Mouse (Mus musculus): ENCODE measurements around the gene Sash1. TPM values are rescaled to one million over a fixed set of nuclear protein-coding genes. Genes with fewer than 3 reads are reported as not detected.

Sash1 gene
- polyA plus RNA-seq, 1 experiment from 2014 or later = 6.2 TPM

GRCm38 (mm10) chr10:8889341-8889740 lies 3.5 kb upstream of the Sash1 start:
- Histone ChIP-seq H3K9me3 (ENCODE audit: control insufficient read depth, low read length) (no peaks in the 10 kb centered on the region), H3K9ac (ENCODE audit: low read depth, low read length) (no peak overlapping the region), H3K4me1 (ENCODE audit: control insufficient read depth, insufficient read depth, low read length) (peaks cover 10% of the 10 kb centered on the region; the same call in 1 of the 2 replicates), H3K36me3 (ENCODE audit: control insufficient read depth, insufficient read depth, low read length) (no peaks in the 10 kb centered on the region), H3K27ac (replicated peaks; ENCODE audit: low read depth, low read length) (no peak overlapping the region), H3K27me3 (replicated peaks; ENCODE audit: control insufficient read depth, insufficient read depth, low read length) (no peaks in the 10 kb centered on the region), H3K4me3 (ENCODE audit: low read depth, low read length) (no peak overlapping the region), H3K4me2 (ENCODE audit: low read depth, low read length) (no peak overlapping the region)
- no peak for ATAC-seq (ENCODE audit: low read depth)
- WGBS = 57% methylated on average over 4 of the region's 4 CpGs
- DNase-seq (ENCODE audit: low spot score) = no peak

- no peak for DNase-seq (ENCODE audit: low spot score)
- Histone ChIP-seq H3K4me3 (ENCODE audit: low read depth, low read length) (peak overlapping the region; percentile 86), H3K4me1 (ENCODE audit: control insufficient read depth, insufficient read depth, low read length) (peaks cover 23% of the 10 kb centered on the region), H3K4me2 (ENCODE audit: low read depth, low read length) (peak overlapping the region; percentile 75), H3K27ac (replicated peaks; ENCODE audit: low read depth, low read length) (peak overlapping the region; percentile 94), H3K27me3 (replicated peaks; ENCODE audit: control insufficient read depth, insufficient read depth, low read length) (no peaks in the 10 kb centered on the region), H3K9me3 (ENCODE audit: control insufficient read depth, low read length) (no peaks in the 10 kb centered on the region), H3K36me3 (ENCODE audit: control insufficient read depth, insufficient read depth, low read length) (no peaks in the 10 kb centered on the region), H3K9ac (ENCODE audit: low read depth, low read length) (peak overlapping the region; percentile 88)
- peak; percentile 10 for ATAC-seq (ENCODE audit: low read depth)
- under 1% methylated on average over 14 of the region's 14 CpGs for WGBS
These were observed 621 bp upstream of the Sash1 start for GRCm38 (mm10) chr10:8886528-8886854.

GRCm38 (mm10) chr10:8885201-8885600 lies 669 bp downstream of the Sash1 start:
- no peak for DNase-seq (ENCODE audit: low spot score)

GRCm38 (mm10) chr10:8884565-8884964 lies 1.3 kb downstream of the Sash1 start:
- Histone ChIP-seq H3K27me3 (replicated peaks; ENCODE audit: control insufficient read depth, insufficient read depth, low read length) (no peaks in the 10 kb centered on the region), H3K4me1 (ENCODE audit: control insufficient read depth, insufficient read depth, low read length) (peaks cover 23% of the 10 kb centered on the region), H3K4me3 (ENCODE audit: low read depth, low read length) (peak overlapping the region; percentile 86), H3K9ac (ENCODE audit: low read depth, low read length) (no peak overlapping the region), H3K27ac (replicated peaks; ENCODE audit: low read depth, low read length) (no peak overlapping the region), H3K4me2 (ENCODE audit: low read depth, low read length) (peak overlapping the region; percentile 75), H3K36me3 (ENCODE audit: control insufficient read depth, insufficient read depth, low read length) (no peaks in the 10 kb centered on the region), H3K9me3 (ENCODE audit: control insufficient read depth, low read length) (no peaks in the 10 kb centered on the region)
- WGBS = 43% methylated on average over 5 of the region's 5 CpGs
- ATAC-seq (ENCODE audit: low read depth) (no peak), DNase-seq (ENCODE audit: low spot score) (no peak)

More at GRCm38 (mm10) chr10:8885201-8885600, 669 bp downstream of the Sash1 start:
- peaks cover 23% of the 10 kb centered on the region for H3K4me1 ChIP-seq (ENCODE audit: control insufficient read depth, insufficient read depth, low read length)
- peak overlapping the region; percentile 75 for H3K4me2 ChIP-seq (ENCODE audit: low read depth, low read length)
- H3K4me3 ChIP-seq (ENCODE audit: low read depth, low read length) = peak overlapping the region; percentile 86
- H3K36me3 ChIP-seq (ENCODE audit: control insufficient read depth, insufficient read depth, low read length) = no peaks in the 10 kb centered on the region
- no peaks in the 10 kb centered on the region for H3K9me3 ChIP-seq (ENCODE audit: control insufficient read depth, low read length)
- H3K9ac ChIP-seq (ENCODE audit: low read depth, low read length) = peak overlapping the region; percentile 88
- H3K27me3 ChIP-seq (replicated peaks; ENCODE audit: control insufficient read depth, insufficient read depth, low read length) = no peaks in the 10 kb centered on the region
- 2% methylated on average over 11 of the region's 11 CpGs for WGBS
- peak overlapping the region; percentile 94; the same call in 1 of the 2 replicates for H3K27ac ChIP-seq (replicated peaks; ENCODE audit: low read depth, low read length)
- ATAC-seq (ENCODE audit: low read depth) = no peak

DNA sequence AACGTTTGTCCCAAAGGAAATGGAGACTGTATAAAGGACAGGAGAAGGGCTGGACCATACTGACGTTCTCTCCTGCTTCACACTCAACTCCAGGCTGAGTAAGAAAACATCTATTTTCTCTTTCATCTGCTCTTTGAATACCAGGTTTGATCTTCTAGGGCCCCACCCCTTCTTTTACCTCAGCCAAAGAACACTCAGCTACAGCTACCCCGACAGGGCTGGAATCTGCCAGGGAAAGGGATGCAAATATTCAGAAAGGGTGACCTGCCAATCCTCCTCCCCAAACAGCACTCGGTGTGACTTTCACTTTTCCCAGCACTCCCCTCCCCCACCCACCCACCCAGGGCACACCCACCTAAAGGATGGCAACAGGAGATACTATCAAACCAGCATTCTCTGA lies 2.2 kb downstream of the Sash1 start:
- no peaks in the 10 kb centered on the region for H3K27me3 ChIP-seq (replicated peaks; ENCODE audit: control insufficient read depth, insufficient read depth, low read length)
- H3K36me3 ChIP-seq (ENCODE audit: control insufficient read depth, insufficient read depth, low read length) = no peaks in the 10 kb centered on the region
- no peak overlapping the region for H3K27ac ChIP-seq (replicated peaks; ENCODE audit: low read depth, low read length)
- ATAC-seq (ENCODE audit: low read depth) (no peak), DNase-seq (ENCODE audit: low spot score) (no peak)
- peak overlapping the region; percentile 75 for H3K4me2 ChIP-seq (ENCODE audit: low read depth, low read length)
- 8% methylated on average over 4 of the region's 4 CpGs for WGBS
- H3K4me3 ChIP-seq (ENCODE audit: low read depth, low read length) = peak overlapping the region; percentile 10
- H3K9me3 ChIP-seq (ENCODE audit: control insufficient read depth, low read length) = no peaks in the 10 kb centered on the region
- H3K4me1 ChIP-seq (ENCODE audit: control insufficient read depth, insufficient read depth, low read length) = peaks cover 23% of the 10 kb centered on the region
- peak overlapping the region; percentile 6; the same call in 1 of the 2 replicates for H3K9ac ChIP-seq (ENCODE audit: low read depth, low read length)

DNA sequence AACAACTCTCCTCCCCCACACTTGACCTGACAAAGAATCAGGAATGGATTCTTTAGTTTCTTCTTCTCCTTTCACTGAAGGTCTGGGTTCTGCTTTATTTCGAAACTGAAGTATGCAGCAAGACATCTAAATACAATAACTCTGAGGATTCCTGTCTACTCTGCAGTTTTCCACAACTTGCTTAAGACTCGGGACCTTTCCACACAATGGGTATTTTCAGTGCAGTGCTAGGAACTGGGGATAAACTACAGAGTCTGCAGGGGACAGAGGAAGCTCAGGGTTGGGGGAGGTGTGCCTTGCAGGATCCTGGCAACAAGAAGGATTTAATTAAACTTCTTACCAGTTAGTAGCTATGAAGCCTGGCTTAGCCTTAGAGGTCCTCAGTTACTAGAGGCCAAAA lies 4.1 kb downstream of the Sash1 start:
- 25% methylated on average over 2 of the region's 2 CpGs for WGBS
- Histone ChIP-seq H3K4me2 (ENCODE audit: low read depth, low read length) (no peak overlapping the region), H3K36me3 (ENCODE audit: control insufficient read depth, insufficient read depth, low read length) (no peaks in the 10 kb centered on the region), H3K4me1 (ENCODE audit: control insufficient read depth, insufficient read depth, low read length) (peaks cover 17% of the 10 kb centered on the region), H3K27me3 (replicated peaks; ENCODE audit: control insufficient read depth, insufficient read depth, low read length) (no peaks in the 10 kb centered on the region), H3K9me3 (ENCODE audit: control insufficient read depth, low read length) (no peaks in the 10 kb centered on the region), H3K4me3 (ENCODE audit: low read depth, low read length) (no peak overlapping the region), H3K27ac (replicated peaks; ENCODE audit: low read depth, low read length) (no peak overlapping the region), H3K9ac (ENCODE audit: low read depth, low read length) (no peak overlapping the region)
- peak; percentile 18 for DNase-seq (ENCODE audit: low spot score)
- ATAC-seq (ENCODE audit: low read depth) = no peak

DNA sequence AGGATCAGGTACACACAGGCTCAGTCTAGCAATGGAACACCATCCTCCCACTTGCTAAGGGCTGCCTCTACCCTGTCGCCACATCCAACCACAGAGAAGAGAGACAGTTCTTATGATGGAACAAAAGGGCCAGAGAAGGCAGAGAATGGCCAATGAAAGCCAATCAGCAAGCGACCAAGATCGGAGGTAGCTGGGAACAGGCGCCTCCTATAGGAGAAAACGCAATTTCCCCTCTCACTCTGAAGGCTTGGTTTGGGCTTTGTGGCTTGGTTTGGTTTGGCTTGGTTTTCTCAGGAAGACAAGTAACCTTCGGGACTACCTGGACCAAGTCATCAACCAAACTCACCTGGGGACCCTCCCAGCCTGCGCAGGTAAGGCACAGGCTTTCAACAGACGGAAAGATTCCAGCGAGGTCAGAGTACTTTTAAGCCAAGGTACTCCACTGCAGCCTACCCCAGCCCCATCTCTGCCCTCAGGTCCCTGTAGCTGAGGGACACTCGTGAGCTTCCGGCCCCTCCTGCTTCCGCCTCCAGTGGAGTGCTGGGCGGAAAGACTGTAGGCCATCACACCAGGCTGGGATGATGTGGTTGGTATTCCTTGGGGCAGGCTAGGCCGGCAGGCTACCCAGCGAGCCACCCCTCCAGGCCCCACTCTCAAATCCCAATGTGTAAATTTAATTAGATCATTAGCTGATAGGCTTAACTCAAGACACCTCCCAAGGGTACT lies 4.8 kb downstream of the Sash1 start:
- no peak overlapping the region for H3K4me2 ChIP-seq (ENCODE audit: low read depth, low read length)
- no peak overlapping the region for H3K27ac ChIP-seq (replicated peaks; ENCODE audit: low read depth, low read length)
- H3K36me3 ChIP-seq (ENCODE audit: control insufficient read depth, insufficient read depth, low read length) = no peaks in the 10 kb centered on the region
- no peaks in the 10 kb centered on the region for H3K27me3 ChIP-seq (replicated peaks; ENCODE audit: control insufficient read depth, insufficient read depth, low read length)
- H3K9me3 ChIP-seq (ENCODE audit: control insufficient read depth, low read length) = no peaks in the 10 kb centered on the region
- ATAC-seq (ENCODE audit: low read depth) (no peak; the same call in 1 of the 2 replicates), DNase-seq (ENCODE audit: low spot score) (no peak)
- 65% methylated on average over 15 of the region's 15 CpGs for WGBS
- no peak overlapping the region for H3K9ac ChIP-seq (ENCODE audit: low read depth, low read length)
- no peak overlapping the region for H3K4me3 ChIP-seq (ENCODE audit: low read depth, low read length)
- peaks cover 17% of the 10 kb centered on the region for H3K4me1 ChIP-seq (ENCODE audit: control insufficient read depth, insufficient read depth, low read length)

DNA sequence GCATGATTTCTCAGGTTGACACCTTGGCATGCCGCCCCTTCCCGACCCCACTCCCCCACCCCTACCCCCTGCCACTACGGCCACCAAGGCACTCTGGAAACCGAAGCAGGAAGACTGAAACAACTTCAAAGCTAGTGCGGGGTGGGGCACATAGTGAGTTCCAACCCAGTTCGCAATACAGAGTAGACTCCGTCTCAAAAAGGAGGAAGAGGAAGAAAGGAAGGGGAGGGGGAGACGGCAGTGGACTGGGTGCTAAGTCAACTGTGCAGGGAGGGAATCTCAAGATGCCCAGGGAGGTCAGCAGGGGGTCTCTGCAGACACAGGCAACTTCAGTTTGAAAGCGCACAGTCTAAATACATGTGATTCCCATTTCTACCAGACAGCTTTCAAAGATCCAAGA lies 7.0 kb downstream of the Sash1 start:
- Histone ChIP-seq H3K27ac (replicated peaks; ENCODE audit: low read depth, low read length) (no peak overlapping the region), H3K4me3 (ENCODE audit: low read depth, low read length) (no peak overlapping the region), H3K4me2 (ENCODE audit: low read depth, low read length) (no peak overlapping the region), H3K9me3 (ENCODE audit: control insufficient read depth, low read length) (no peaks in the 10 kb centered on the region), H3K36me3 (ENCODE audit: control insufficient read depth, insufficient read depth, low read length) (no peaks in the 10 kb centered on the region), H3K9ac (ENCODE audit: low read depth, low read length) (no peak overlapping the region), H3K27me3 (replicated peaks; ENCODE audit: control insufficient read depth, insufficient read depth, low read length) (no peaks in the 10 kb centered on the region), H3K4me1 (ENCODE audit: control insufficient read depth, insufficient read depth, low read length) (peaks cover 12% of the 10 kb centered on the region)
- ATAC-seq (ENCODE audit: low read depth) (no peak; the same call in 1 of the 2 replicates), DNase-seq (ENCODE audit: low spot score) (no peak)
- WGBS = 33% methylated on average over 9 of the region's 9 CpGs

DNA sequence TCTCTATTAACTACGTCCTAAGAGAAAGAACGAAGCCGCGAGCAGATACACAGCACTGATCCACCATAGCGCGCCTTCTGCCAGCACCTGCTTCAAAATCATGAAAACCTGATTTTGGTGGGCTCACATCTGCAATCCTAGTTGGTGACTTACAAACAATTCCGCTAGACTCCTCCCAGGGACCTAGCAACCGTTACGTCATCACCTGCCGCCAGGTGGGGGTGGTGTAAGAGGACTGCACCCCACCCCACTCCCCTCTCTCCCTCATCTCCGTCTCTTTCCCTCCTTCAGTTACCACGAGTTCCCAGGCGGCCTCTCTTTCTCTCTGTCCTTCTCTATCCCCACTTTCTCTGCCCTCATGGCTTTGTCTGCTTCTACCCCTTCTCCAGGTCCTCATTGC lies 7.5 kb downstream of the Sash1 start:
- Histone ChIP-seq H3K9ac (ENCODE audit: low read depth, low read length) (no peak overlapping the region), H3K9me3 (ENCODE audit: control insufficient read depth, low read length) (no peaks in the 10 kb centered on the region), H3K4me2 (ENCODE audit: low read depth, low read length) (no peak overlapping the region), H3K36me3 (ENCODE audit: control insufficient read depth, insufficient read depth, low read length) (no peaks in the 10 kb centered on the region), H3K4me1 (ENCODE audit: control insufficient read depth, insufficient read depth, low read length) (peaks cover 7% of the 10 kb centered on the region), H3K27me3 (replicated peaks; ENCODE audit: control insufficient read depth, insufficient read depth, low read length) (no peaks in the 10 kb centered on the region), H3K27ac (replicated peaks; ENCODE audit: low read depth, low read length) (no peak overlapping the region), H3K4me3 (ENCODE audit: low read depth, low read length) (no peak overlapping the region)
- no peak for DNase-seq (ENCODE audit: low spot score)
- 80% methylated on average over 13 of the region's 13 CpGs for WGBS
- ATAC-seq (ENCODE audit: low read depth) = no peak
